Mouse (Mus musculus) cerebellum, adult 8-10 months (tissue): ENCODE results near the gene Actrt2.

Experiments used
- DNase-seq: peaks from one replicate; pipeline ENCODE4 v3.0.0; 2022

Actrt2 gene

DNA sequence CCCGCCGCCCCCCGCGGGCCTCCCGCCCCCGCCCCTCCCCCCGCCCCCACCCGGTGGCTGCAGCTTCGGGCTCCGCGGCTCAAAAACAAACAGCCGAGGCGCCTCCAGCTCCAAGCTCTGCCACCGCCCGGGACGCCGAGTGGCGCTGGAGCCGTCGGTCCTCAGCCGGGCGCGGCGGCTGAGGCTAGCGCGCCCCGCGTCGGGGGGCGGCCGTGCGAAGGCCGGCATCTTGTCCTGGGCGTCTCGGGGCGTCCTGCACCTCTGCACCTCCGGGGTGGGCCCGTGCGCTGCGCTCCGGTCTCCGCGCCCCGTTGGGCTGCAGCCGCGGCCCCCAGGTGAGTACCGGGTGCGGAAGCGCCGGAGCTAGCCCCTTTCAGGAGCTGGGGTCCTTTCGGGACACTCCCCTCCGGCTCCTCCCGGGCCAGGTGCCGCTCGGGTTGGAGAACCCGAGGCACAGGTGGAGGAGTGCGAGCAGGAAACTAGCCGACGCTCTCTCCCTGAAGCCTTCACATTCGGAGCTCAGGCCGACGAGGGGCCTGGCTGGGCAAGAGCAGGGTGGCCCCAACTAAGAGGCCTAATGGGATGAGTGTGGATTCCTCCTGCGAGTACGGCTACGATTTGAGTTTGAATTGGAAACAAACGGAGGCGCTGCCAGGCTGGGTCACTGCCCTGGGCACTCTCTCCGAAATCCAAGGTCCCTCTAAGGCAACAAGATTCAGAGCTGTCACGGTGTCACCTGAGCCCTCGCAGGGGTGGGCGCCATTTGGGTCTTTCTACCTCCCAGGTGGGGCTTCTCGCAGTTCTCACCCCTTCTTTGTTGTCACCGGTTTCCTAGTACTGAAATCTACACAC lies 30.0 kb downstream of the Actrt2 start:
- DNase-seq, result no peak

DNA sequence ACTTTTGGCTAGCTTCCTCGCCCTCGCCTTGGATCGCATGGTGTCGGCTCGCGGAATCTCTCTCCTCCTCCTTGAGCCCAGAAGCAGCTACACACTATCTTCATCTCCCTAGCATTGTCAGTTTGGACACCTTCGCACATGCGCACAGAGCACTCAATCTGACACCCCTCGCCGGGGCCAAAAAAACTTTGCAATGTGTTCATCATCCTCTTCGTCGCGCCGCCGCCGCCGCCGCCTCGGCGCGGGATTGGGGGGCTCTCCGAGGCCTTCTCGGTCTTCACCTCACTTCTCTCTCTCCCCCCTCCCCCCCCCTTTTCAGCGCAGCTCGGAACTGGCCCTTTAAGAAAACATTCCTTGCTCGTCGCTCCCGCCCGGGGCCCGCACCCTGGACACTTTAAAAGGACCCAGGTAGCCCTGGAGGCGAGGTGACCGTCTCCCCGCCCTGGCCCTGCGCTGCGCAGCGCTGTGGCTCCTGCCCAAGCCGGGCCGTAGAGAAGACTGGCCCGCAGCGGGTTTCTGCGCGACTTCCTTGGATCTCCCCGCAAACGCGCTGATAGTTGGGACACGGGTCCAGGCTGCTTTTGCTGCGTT lies 30.9 kb downstream of the Actrt2 start, which contains the start of gene Prdm16:
Prdm16 (minus strand) TSS at position 153 of the 591 bp plus-strand sequence.
- no peak for DNase-seq

DNA sequence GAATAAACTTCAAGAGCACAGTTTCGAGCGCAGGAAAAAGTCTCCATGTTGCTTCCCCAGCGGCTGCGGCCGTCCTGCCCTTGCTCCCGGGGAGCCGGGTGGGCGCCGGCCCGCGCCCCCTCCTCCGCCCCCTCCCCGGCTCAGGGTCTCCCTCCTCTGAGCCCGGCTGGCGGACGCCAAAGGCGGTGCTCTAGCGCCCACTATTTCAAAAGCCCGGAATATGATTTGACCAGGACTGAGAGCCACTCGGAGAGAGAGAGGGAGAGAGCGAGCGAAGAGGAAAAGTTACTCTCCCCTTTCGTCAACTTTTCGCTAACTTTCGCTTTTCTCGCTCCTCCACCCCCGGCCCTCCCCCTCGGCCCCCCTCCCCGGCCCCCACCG lies 31.6 kb downstream of the Actrt2 start:
- DNase-seq, result no peak

DNA sequence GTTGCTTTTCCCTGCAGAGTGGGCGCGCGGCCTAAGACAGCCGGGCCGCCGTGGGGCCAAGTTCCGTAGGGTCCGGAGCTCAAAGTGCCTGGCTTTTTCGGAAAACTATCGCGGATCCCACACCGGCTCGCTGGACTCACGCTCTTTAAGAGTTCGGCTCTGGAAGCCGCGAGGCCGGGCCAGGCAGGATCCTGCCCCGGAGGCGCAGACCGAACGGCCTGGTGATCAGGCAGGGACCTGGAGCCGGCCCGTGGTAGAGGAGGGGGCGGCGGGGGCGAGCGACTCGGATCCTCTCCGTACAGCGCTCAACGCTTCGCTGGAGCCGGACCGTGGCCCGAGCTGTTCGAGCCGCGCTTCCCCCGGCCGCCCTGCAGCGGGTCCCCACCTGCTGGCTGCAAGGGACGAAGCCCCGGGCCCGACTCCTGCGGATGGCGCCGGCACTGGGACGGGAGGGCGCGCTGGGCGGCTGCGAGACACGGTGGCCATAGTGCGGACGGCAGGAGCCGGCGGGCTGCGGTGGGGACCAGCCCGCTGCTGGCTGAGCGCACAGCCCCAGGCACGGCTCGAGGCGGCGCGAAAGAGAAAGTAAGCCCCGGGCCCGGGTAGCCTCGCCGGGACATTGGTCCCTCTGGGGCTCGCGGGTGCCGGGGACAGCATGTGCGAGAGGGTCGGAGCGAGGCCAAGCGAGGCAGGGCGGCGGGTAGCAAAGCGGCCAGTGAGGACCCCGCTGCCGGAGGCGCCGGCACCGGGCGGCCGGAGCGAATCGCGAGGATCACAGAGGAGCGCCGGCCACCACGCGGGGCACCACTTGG lies 32.2 kb downstream of the Actrt2 start:
- no peak for DNase-seq

DNA sequence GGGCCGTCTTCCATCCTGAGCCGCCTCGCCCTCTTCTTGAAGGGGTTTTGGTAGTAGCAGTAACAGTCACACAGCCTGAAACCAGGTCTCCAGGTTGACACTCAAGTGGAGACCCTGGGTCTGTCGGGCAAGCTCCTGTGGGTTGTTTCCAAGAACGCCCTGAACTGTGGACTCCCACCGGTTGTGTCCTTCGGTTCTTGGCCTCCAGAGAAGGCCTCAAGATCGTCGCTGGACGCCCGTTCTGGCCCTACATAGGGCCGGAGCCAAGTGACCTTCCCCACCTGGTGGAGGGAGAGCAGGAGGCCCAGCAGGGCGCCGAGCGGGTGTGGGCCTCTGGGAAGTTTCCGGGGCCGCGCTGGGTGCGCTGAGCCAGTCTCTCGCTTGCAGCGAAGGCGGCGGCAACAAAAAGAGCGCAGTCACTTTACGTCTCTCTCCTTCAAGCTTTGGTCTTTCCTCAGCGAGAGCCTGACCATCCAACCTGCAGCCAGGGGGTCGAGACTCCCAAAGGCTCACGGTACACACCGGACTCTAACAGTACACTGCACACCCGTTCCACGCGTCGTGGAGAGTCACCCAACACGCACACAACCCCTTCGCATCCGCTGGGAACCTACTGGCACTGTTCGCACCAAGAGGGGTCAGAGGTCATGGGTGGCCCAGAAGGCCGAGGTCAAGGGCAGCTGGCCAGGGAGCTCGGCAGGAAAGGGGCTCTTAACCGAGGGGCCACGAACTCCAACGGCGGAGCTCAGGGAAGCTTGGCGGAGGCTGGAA lies 33.0 kb downstream of the Actrt2 start:
- DNase-seq, result no peak

DNA sequence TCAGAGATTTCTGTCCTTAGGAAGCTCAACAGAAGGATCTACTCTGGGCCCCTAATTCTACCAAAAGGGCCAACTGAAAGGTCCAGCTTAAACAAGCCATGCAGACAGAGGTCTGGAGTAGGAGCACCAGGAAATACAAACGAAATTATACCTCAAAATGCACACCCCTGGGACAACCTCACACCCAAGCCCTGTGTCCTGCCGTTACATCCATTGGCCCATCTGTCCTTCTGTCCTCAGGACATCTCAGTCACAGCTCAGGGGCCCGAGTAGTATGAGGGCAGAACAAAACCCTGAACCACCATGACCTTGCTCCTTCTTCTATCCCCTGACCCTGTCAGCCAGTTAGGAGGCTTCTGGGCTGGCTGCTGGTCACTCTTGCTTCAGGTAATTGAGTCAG lies 33.7 kb downstream of the Actrt2 start:
- DNase-seq, result no peak

DNA sequence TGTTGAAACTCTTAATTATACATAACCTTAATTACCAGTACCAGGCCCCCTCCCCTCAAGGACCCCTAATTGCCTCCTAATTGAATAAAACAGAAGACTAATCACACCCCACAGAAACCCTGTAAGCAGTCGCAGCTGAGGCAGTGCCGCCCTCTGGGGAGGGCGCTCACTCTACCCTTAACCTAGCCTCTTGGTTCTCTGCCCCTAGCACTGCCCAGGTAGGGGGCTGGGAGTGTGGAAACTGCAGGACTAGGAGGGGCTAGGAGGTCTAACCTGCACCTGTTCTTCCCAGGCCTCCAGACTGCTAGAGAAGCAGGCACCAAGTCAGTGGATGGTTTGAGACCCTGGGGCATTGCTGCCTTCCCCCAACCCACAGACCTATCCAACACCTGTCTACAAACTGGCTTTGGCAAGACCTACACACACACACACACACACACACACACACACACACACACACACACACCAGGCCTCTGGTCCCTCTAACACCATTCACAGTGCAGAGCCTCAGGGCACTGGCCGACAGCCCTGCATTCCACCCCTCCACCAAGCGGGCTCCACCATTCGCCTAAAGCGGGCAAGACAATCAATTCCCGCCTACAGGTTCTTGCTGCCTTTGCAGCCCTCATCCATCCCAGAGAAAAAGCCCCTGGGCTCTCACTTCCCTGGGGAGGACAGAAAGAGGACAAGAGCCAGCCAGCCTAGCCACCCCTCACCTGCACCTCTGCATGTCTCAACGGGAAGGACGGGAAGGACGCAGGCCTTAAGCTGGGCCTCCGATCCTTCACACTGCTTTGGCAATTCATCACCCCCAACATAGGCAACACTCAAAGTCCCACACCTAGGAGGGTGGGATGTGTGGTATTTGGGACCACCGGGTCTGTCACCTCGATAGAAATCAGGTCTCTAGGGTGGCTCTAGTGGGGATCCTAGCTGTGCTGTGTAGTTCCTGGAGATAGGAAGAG lies 34.6 kb downstream of the Actrt2 start:
- no peak for DNase-seq

DNA sequence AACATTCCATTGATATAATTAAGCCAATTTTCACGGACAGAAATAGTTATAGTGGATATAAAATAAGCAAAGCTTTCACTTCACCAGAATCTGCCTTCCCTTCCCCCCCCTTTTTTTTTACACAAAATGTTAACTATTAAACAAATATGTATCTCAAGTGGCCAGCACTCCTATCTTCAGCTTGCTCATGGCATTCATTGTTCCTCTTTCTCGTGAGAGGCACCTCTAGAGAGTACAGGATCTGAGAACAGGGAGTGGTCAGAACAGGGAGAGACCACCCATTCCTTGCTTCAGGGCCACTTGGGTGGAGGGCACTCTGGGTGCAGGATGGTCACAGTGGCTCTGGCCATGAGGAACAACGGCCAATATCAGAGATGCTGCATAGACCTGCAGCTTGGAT lies 36.9 kb downstream of the Actrt2 start:
- DNase-seq, result no peak

DNA sequence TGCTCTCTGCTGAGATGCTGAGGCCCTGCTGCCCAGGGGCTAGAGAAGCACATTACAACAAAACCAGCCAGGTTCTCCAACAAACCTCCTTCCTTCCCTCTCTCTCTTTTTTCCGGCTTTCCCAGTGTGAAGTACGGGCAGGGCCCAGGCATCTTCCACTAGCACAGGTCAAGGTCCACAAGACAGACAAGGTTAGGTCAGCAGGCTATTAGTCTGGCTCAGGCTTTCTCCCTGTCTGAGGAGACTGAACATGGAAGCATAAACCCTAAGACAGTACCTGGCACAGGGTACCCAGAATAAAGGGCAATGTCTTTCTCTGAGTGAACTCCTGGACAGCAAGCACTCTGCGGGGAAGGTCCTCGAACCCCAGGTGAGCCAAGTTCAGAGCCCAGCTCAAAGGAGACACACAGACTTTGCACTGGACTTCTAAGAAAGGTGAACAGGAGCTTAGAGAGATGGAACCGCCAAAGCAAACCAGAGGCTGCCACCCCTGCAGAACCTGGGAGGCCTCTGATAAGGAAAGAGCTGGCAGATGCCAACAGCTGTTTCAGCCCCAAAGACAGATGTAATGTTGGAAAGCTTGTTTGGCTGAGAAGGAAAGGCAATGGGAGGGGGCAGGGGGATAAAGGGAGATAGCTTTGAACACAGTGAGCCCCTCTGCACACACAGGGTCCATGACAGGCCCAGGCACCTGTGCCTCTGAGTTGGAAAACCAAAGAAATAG lies 40.1 kb downstream of the Actrt2 start:
- DNase-seq, result no peak

DNA sequence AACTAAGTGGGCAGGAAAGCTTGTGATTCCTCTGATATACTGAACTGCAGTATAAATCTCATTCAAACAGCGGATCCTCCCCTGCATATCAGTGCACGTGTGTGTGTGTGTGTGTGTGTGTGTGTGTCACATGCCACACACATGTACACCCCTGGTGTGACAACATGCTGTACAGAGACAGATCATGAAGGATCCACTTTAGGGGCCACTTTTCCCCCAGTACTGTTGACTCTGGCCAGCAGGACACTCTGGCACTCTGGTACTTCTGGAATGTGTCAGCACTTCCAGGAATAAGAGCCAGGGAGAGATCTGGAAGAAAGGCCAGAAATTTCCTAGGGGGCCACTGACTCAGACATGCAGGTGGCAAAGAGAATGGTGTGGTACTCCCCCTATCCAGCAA lies 41.4 kb downstream of the Actrt2 start:
- no peak for DNase-seq

DNA sequence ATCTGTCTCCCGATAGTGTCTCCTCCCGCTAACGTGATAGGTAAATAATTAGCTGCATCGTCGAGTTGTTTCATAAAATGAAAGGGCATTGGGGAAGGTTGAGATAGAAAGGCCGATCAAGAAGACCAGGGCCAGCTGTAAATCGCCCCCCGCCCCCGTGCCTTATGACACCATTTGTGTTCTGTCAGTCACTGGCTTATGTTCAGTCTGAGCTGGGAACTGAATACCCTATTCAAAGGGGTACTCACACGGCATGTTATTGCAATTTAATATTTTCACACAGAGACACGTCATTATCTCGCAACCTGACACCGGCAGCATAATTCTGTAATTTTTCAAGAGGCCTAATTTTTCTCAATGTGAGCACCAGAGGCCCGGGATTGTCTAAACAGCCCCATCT lies 42.0 kb downstream of the Actrt2 start:
- no peak for DNase-seq

DNA sequence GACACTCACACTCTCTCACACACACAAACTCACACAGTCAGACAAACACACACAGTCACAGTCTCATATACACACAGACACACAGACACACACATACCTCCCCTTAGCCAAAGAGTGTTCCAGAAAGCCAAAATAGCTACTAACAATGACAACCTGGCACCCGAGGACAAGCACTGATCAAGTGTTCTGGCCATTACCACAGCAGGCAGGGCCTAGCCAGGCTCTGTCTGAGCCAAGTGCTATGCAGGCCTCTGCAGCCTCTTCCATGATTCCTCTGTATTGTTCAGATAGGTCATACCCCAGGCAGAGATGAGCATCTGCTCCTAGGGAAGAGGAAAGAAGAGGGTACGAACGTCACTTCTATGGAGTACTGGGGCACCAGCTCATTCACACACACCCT lies 44.4 kb downstream of the Actrt2 start:
- no peak for DNase-seq

DNA sequence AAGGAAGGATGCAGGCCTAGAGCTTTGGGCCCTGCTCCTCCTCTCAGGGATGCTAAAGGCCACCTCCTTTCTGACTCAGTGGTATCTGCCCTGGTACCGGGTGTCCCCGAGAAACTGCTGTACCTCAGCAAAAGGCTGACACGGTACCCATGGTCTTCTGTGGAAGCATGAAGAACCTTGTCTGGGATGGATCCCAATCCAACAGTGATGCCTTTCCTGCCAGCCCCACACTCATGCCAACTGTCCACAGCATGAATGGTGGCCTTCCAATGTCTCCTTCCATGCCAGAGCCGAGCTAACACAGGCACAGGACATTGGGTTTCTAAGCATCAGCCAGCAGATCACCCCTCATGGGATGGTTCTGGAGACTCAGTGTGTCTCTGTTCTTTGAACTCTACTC lies 45.1 kb downstream of the Actrt2 start:
- no peak for DNase-seq
